24 mouse cellular contexts compared by ENCODE assay signal in the genomic region with DNA sequence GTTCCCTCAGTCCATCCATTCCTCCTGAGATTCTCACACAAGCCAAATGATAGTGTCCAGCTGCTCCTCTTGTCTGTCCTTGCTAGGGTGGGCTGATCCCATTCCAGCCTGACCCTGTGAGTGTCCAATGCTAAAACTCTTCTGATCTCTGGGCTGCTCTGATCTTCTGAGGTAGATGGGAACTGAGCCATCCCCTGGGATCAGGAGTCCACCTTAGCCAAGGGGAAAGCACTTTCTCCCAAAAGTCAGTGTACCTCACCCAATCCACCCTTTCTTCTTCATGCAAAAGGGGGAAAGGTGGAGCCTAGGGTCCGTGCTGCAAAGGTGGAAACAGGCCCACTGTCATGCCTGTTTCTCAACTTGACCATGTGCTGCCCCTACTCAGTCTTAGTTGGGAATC. TPM values are rescaled to one million over a fixed set of nuclear protein-coding genes. Genes with fewer than 3 reads are reported as not detected.
DNase-seq lines count a peak whose midpoint lies in the region; TF ChIP-seq lines count a peak whose summit lies in the region.
"Had no signal": no experiment of that assay in that cellular context is flagged by ENCODE, and none has a peak within 500 bp of the region (broad histone marks: within the 10 kb centered on the region; RNA-seq: fewer than 3 reads in every experiment).

No protein-coding gene starts in this region.

- peaks cover 5% of the 10 kb centered on the region; the same call in 1 of the 2 replicates for H3K79me2 ChIP-seq in liver, adult 2 months (ENCODE audit: control insufficient read depth, insufficient read depth, low read length)

- H3K4me1 ChIP-seq in liver, adult 2 months (ENCODE audit: control insufficient read depth, insufficient read depth, low read length), result peaks cover 37% of the 10 kb centered on the region

- H3K9ac ChIP-seq in liver, adult 2 months (ENCODE audit: low read depth, low read length), result no peak overlapping the region

- no peaks in the 10 kb centered on the region for H3K36me3 ChIP-seq in liver, adult 2 months (ENCODE audit: control insufficient read depth, insufficient read depth, low read length)
- H3K36me3 ChIP-seq: G1E had no signal

- H3K27me3 ChIP-seq in liver, adult 2 months (ENCODE audit: control insufficient read depth, insufficient read depth, low read length), result no peaks in the 10 kb centered on the region
- H3K27me3 ChIP-seq: Patski had no signal

- H3K27ac ChIP-seq in liver, adult 2 months (replicated peaks; ENCODE audit: insufficient read depth, low read depth, low read length), result peak overlapping the region; percentile 22; the same call in 1 of the 2 replicates

- no peak for TF ChIP-seq CTCF in liver, adult 2 months (IDR thresholded peaks at IDR 0.05; ENCODE audit: low read depth, low read length)

- no peak overlapping the region for H3K4me3 ChIP-seq in liver, adult 2 months (ENCODE audit: insufficient read depth, low read depth, low read length)

- 65% methylated on average over 1 of the region's 1 CpGs for WGBS in liver, adult 2 months

- DNase-seq in heart, adult 11 months, result peak; percentile 55
- DNase-seq in heart, postnatal 4 days, result no peak
- DNase-seq in liver, adult 2 months (ENCODE audit: extremely low read depth, low read depth, low spot score), result peak; percentile 73
- DNase-seq in liver, result no peak
- DNase-seq: adrenal gland, adult 2 months; adrenal gland, adult 8-10 months; adrenal gland, postnatal 10 days; adrenal gland, postnatal 14 days; adrenal gland, postnatal 25 days; adrenal gland, postnatal 36 days; B cell, adult 2 months; cerebellum, adult 11 months; cerebellum, adult 11-12 months; cerebellum, adult 18-20 months had no signal

- no peak for TF ChIP-seq POLR2A in liver, adult 2 months (IDR thresholded peaks at IDR 0.05; ENCODE audit: extremely low read depth, insufficient read depth, low read length)

RNA-seq across cellular contexts. Expression of gene Rdh7, which starts 2.9 kb away (rescaled TPM):
- not detected for total RNA-seq in heart, postnatal 4 days (2021)
- 1,124 and 1,219 TPM in 2 replicates for total RNA-seq in liver, adult 2 months (2014; rRNA removed)
- 1,436 and 1,472 TPM in 2 replicates for polyA plus RNA-seq in liver, adult 2 months (2012; rRNA removed)
- total RNA-seq: adrenal gland, adult 18-20 months; adrenal gland, postnatal 25 days; CH12.LX; ES-E14; G1E; MEL had no signal
- polyA plus RNA-seq: activated CD4-positive, CD25-positive, alpha-beta regulatory T cell, adult 4 months; brain, embryonic 14.5 days; C2C12; CD4-positive, CD25-positive, alpha-beta regulatory T cell, adult 4 months; G1E; Patski had no signal

RNA-seq across cellular contexts. Expression of gene Sdr9c7, which starts 6.8 kb away (rescaled TPM):
- total RNA-seq in heart, postnatal 4 days (2021), result not detected
- total RNA-seq in liver, adult 2 months (2014; rRNA removed), result 25.6 and 26.9 TPM in 2 replicates
- 20.4 and 36.7 TPM in 2 replicates for polyA plus RNA-seq in liver, adult 2 months (2012; rRNA removed)
- total RNA-seq: CH12.LX, MEL had no signal
- polyA plus RNA-seq: activated CD4-positive, CD25-positive, alpha-beta regulatory T cell, adult 4 months; brain, embryonic 14.5 days; C2C12; CD4-positive, CD25-positive, alpha-beta regulatory T cell, adult 4 months; G1E; Patski had no signal

RNA-seq across cellular contexts. Expression of gene Rdh16f2, which starts 25.2 kb away (rescaled TPM):
- not detected for total RNA-seq in heart, postnatal 4 days (2021)
- total RNA-seq in liver, adult 2 months (2014; rRNA removed), result 282 and 329 TPM in 2 replicates
- polyA plus RNA-seq in liver, adult 2 months (2012; rRNA removed), result 281 and 297 TPM in 2 replicates
- total RNA-seq: adrenal gland, adult 8-10 months; adrenal gland, postnatal 25 days; adrenal gland, postnatal 36 days; CH12.LX; ES-E14; MEL had no signal
- polyA plus RNA-seq: activated CD4-positive, CD25-positive, alpha-beta regulatory T cell, adult 4 months; adrenal gland, adult 2 months; brain, embryonic 14.5 days; C2C12; CD4-positive, CD25-positive, alpha-beta regulatory T cell, adult 4 months; Patski had no signal

RNA-seq across cellular contexts. Expression of gene Rdh19, which starts 41.8 kb away (rescaled TPM):
- not detected for total RNA-seq in heart, postnatal 4 days (2021)
- not detected in 2 replicates for total RNA-seq in liver, adult 2 months (2014; rRNA removed)
- polyA plus RNA-seq in liver, adult 2 months (2012; rRNA removed), result 0.05 TPM in 1 of 2 replicates, not detected in the other
- total RNA-seq: adrenal gland, adult 18-20 months; adrenal gland, adult 2 months; adrenal gland, postnatal 14 days; adrenal gland, postnatal 25 days; CH12.LX; ES-E14; MEL had no signal
- polyA plus RNA-seq: activated CD4-positive, CD25-positive, alpha-beta regulatory T cell, adult 4 months; adrenal gland, adult 2 months; brain, embryonic 14.5 days; C2C12; CD4-positive, CD25-positive, alpha-beta regulatory T cell, adult 4 months; G1E; Patski had no signal

Comparison
In these comparisons a context has a peak if more than half of its experiments do, and no peak if none do; other contexts are left out.
1. DNase-seq: peak in heart, adult 11 months (single experiment) and liver, adult 2 months (single experiment); none in heart, postnatal 4 days (single experiment) and liver (single experiment).
2. RNA of gene Rdh7, which starts 2.9 kb away (total RNA-seq): 1,124 to 1,219 TPM in liver, adult 2 months; not detected in heart, postnatal 4 days; every median in the first group is over 1,000 times any median in the second.
3. RNA of gene Sdr9c7, which starts 6.8 kb away (total RNA-seq): 25.6 to 26.9 TPM in liver, adult 2 months; not detected in heart, postnatal 4 days; every median in the first group is over 10 times any median in the second.
4. RNA of gene Rdh16f2, which starts 25.2 kb away (total RNA-seq): 282 to 329 TPM in liver, adult 2 months; not detected in heart, postnatal 4 days; every median in the first group is over 100 times any median in the second.